Mouse (Mus musculus): ENCODE measurements around the gene Rfx4.

- TF ChIP-seq CTCF (IDR thresholded peaks at IDR 0.05) (no peak), POLR2A (IDR thresholded peaks at IDR 0.05; ENCODE audit: insufficient read depth, low read depth, low read length) (no peak), EP300 (IDR thresholded peaks at IDR 0.05; ENCODE audit: insufficient read depth, low read depth, low read length) (no peak)
These were observed 744 bp upstream of the Rfx4 start for GRCm38 (mm10) chr10:84754851-84755785.

All from heart, adult 2 months (tissue).